Mouse (Mus musculus): ENCODE measurements around the gene Nup50. TPM values are rescaled to one million over a fixed set of nuclear protein-coding genes. Genes with fewer than 3 reads are reported as not detected.

Gene Nup50
- polyA plus RNA-seq, 1 experiment: 31.0 TPM

DNA sequence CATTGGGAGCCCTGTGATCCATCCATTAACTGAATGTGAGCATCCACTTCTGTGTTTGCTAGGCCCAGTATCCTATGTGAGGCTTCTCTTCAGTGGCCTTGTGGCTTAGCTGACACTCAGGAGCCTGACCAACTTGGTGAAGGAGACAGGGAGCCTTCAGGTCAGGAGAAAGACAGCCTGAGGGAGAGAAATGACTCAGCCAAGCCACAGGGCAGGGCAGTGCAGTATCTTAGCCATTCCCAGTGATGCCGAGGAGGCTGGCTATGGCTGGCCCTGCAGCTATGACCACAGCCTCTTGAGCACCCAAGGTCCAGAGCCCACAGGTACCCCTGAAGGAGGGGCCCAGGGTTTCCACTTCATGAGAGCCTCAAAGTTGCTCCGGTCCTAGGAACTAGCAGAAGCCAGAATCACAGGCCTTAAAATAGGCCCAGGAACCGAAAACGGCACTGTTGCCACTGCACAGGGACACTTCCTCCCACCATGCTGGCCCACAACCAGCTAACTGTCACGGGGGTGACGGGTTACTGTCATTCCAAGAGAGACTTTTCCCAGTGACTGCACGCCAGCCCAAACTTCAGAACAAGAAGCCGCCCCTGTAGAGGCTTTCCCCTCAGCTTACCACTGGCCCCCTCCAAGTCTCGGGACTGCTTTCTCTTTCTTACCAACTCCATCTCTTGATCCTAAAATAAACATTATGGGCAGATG is 58.5 kb downstream of the Nup50 start:
- H3K27me3 ChIP-seq (ENCODE audit: control insufficient read depth, insufficient read depth, insufficient read length): no peaks in the 10 kb centered on the region
- no peak overlapping the region for H3ac ChIP-seq (ENCODE audit: control insufficient read depth, insufficient read length)
- TF ChIP-seq MYOD1 (IDR thresholded peaks at IDR 0.05; ENCODE audit: control insufficient read depth in 1 of 3, insufficient read length in 2 of 3, low read depth in 2 of 3): no peak
- no peak for TF ChIP-seq POLR2AphosphoS2 (IDR thresholded peaks at IDR 0.05; ENCODE audit: insufficient read length, low read depth)
- TF ChIP-seq REST (IDR thresholded peaks at IDR 0.05; ENCODE audit: insufficient read depth, insufficient read length): no peak
- TF ChIP-seq TCF12 (IDR thresholded peaks at IDR 0.05; ENCODE audit: insufficient read depth, poor library complexity, severe bottlenecking): no peak
- TF ChIP-seq POLR2A (IDR thresholded peaks at IDR 0.05; ENCODE audit: insufficient read length, low read depth): no peak
- TF ChIP-seq TCF3 (IDR thresholded peaks at IDR 0.05; ENCODE audit: insufficient read length, low read depth): no peak
- TF ChIP-seq MYOG (IDR thresholded peaks at IDR 0.05; ENCODE audit: control insufficient read depth in 1 of 3, insufficient read depth in 1 of 3, insufficient read length in 2 of 3, low read depth in 2 of 3): no peak
- no peak for TF ChIP-seq USF1 (IDR thresholded peaks at IDR 0.05; ENCODE audit: low read depth)
- no peak for TF ChIP-seq E2F4 (IDR thresholded peaks at IDR 0.05; ENCODE audit: insufficient read depth)
- no peak for TF ChIP-seq CEBPB (IDR thresholded peaks at IDR 0.05; ENCODE audit: insufficient read depth, poor library complexity, severe bottlenecking)
- no peak for TF ChIP-seq MAX (IDR thresholded peaks at IDR 0.05; ENCODE audit: low read depth)
- no peak for TF ChIP-seq SRF (IDR thresholded peaks at IDR 0.05; ENCODE audit: control insufficient read depth, insufficient read length, low read depth)
- no peak overlapping the region for H3K4me3 ChIP-seq
- no peaks in the 10 kb centered on the region for H3K36me3 ChIP-seq (ENCODE audit: control insufficient read depth, insufficient read depth)
- H3K79me2 ChIP-seq (ENCODE audit: control insufficient read depth, insufficient read depth): peaks cover 44% of the 10 kb centered on the region
- H3K4me2 ChIP-seq (ENCODE audit: low read depth): peak overlapping the region; percentile 27

DNA sequence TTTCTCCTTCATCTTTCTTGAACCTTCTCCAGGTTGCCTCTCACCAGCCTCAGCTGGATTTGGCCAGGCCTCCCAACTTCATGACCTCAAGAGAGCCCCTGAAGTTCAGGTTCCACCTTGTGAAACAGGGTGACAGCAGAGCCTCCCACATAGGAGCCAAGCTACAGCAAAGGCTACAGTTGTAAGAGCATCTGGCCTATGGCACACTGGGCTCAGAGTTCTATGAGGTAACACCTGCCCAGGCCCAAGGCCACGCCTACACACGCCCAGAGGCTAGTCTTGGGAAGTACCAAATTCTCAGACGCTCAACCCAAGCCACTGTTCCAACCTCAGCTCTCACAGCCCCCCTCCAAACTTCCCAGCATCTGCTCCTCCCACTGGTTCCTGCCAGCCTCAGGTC is 59.7 kb downstream of the Nup50 start:
- H3K27me3 ChIP-seq (ENCODE audit: control insufficient read depth, insufficient read depth, insufficient read length): no peaks in the 10 kb centered on the region
- no peaks in the 10 kb centered on the region for H3K36me3 ChIP-seq (ENCODE audit: control insufficient read depth, insufficient read depth)
- H3ac ChIP-seq (ENCODE audit: control insufficient read depth, insufficient read length): no peak overlapping the region
- no peak overlapping the region for H3K4me3 ChIP-seq
- no peak overlapping the region for H3K4me2 ChIP-seq (ENCODE audit: low read depth)
- TF ChIP-seq MYOG (IDR thresholded peaks at IDR 0.05; ENCODE audit: control insufficient read depth in 1 of 3, insufficient read depth in 1 of 3, insufficient read length in 2 of 3, low read depth in 2 of 3) (peak in 1 of 3 experiments; percentile 54), MYOD1 (IDR thresholded peaks at IDR 0.05; ENCODE audit: control insufficient read depth in 1 of 3, insufficient read length in 2 of 3, low read depth in 2 of 3) (peak in 1 of 3 experiments; percentile 48), REST (IDR thresholded peaks at IDR 0.05; ENCODE audit: insufficient read depth, insufficient read length) (no peak)
- peaks cover 41% of the 10 kb centered on the region for H3K79me2 ChIP-seq (ENCODE audit: control insufficient read depth, insufficient read depth)

DNA sequence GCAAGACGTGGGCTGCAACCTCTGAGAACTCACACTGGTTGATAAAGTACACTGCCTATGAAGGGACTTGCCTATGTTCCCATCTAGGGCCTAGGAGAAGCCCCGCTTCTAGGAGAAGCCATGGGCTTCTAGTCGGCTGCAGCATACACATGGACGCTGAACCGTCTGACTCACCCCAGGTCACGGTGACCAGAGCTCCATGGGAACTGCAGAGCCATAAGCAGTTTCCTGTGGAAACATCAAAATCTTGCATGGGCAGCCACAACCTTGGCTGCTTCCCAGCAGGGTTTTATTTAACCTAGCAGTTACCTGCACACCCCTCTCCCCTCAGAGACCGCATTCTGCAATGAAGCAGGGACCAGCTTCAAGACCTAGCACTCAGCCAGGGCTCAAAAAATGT is 60.5 kb downstream of the Nup50 start:
- Histone ChIP-seq H3K4me2 (ENCODE audit: low read depth) (no peak overlapping the region), H3ac (ENCODE audit: control insufficient read depth, insufficient read length) (no peak overlapping the region), H3K4me3 (no peak overlapping the region), H3K27me3 (ENCODE audit: control insufficient read depth, insufficient read depth, insufficient read length) (no peaks in the 10 kb centered on the region), H3K36me3 (ENCODE audit: control insufficient read depth, insufficient read depth) (no peaks in the 10 kb centered on the region), H3K79me2 (ENCODE audit: control insufficient read depth, insufficient read depth) (peaks cover 41% of the 10 kb centered on the region)
- TF ChIP-seq SRF (IDR thresholded peaks at IDR 0.05; ENCODE audit: control insufficient read depth, insufficient read length, low read depth) (no peak), REST (IDR thresholded peaks at IDR 0.05; ENCODE audit: insufficient read depth, insufficient read length) (no peak), MAX (IDR thresholded peaks at IDR 0.05; ENCODE audit: low read depth) (no peak), MYOG (IDR thresholded peaks at IDR 0.05; ENCODE audit: control insufficient read depth in 1 of 3, insufficient read depth in 1 of 3, insufficient read length in 2 of 3, low read depth in 2 of 3) (no peak), USF1 (IDR thresholded peaks at IDR 0.05; ENCODE audit: low read depth) (no peak), CEBPB (IDR thresholded peaks at IDR 0.05; ENCODE audit: insufficient read depth, poor library complexity, severe bottlenecking) (no peak), TCF12 (IDR thresholded peaks at IDR 0.05; ENCODE audit: insufficient read depth, poor library complexity, severe bottlenecking) (no peak), POLR2A (IDR thresholded peaks at IDR 0.05; ENCODE audit: insufficient read length, low read depth) (no peak), POLR2AphosphoS2 (IDR thresholded peaks at IDR 0.05; ENCODE audit: insufficient read length, low read depth) (no peak), MYOD1 (IDR thresholded peaks at IDR 0.05; ENCODE audit: control insufficient read depth in 1 of 3, insufficient read length in 2 of 3, low read depth in 2 of 3) (no peak), TCF3 (IDR thresholded peaks at IDR 0.05; ENCODE audit: insufficient read length, low read depth) (no peak), E2F4 (IDR thresholded peaks at IDR 0.05; ENCODE audit: insufficient read depth) (no peak)

DNA sequence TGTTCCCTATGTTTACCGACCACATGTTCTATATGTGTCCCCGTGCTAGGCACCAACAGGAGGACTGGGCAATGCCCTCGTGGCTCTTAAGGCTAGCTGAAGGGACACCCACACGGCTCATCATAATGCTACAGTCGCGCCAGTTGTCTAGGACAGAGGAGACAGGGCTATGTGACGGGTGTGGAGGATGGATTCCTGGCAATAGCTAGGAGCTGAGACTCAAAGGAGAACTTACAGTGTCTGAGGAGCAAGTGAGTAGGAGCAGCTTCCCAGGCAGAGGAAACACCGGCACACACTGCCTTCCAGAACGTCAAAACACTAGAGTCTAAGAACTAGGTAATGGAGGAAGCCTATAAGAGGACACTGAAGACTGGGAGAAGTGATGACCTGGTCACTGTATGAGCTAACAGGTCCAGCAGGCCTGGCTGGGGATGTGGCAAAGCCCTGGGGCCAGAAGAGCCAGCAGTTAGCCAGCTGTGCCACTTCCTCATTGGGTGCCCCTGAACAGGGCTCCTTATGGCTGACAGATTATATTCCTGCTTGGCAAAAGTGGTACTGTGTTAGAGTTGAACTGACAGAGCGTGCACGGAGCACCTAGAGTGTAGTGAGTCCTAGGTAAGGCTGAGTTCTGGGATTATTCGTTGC is 62.4 kb downstream of the Nup50 start:
- Histone ChIP-seq H3ac (ENCODE audit: control insufficient read depth, insufficient read length) (no peak overlapping the region), H3K4me3 (peak overlapping the region; percentile 69), H3K4me2 (ENCODE audit: low read depth) (no peak overlapping the region), H3K36me3 (ENCODE audit: control insufficient read depth, insufficient read depth) (no peaks in the 10 kb centered on the region), H3K79me2 (ENCODE audit: control insufficient read depth, insufficient read depth) (peaks cover 31% of the 10 kb centered on the region), H3K27me3 (ENCODE audit: control insufficient read depth, insufficient read depth, insufficient read length) (no peaks in the 10 kb centered on the region)
- TF ChIP-seq POLR2A (IDR thresholded peaks at IDR 0.05; ENCODE audit: insufficient read length, low read depth): no peak
- no peak for TF ChIP-seq USF1 (IDR thresholded peaks at IDR 0.05; ENCODE audit: low read depth)
- no peak for TF ChIP-seq REST (IDR thresholded peaks at IDR 0.05; ENCODE audit: insufficient read depth, insufficient read length)
- TF ChIP-seq MAX (IDR thresholded peaks at IDR 0.05; ENCODE audit: low read depth): no peak
- TF ChIP-seq TCF12 (IDR thresholded peaks at IDR 0.05; ENCODE audit: insufficient read depth, poor library complexity, severe bottlenecking): no peak
- TF ChIP-seq MYOG (IDR thresholded peaks at IDR 0.05; ENCODE audit: control insufficient read depth in 1 of 3, insufficient read depth in 1 of 3, insufficient read length in 2 of 3, low read depth in 2 of 3): no peak
- no peak for TF ChIP-seq E2F4 (IDR thresholded peaks at IDR 0.05; ENCODE audit: insufficient read depth)
- TF ChIP-seq POLR2AphosphoS2 (IDR thresholded peaks at IDR 0.05; ENCODE audit: insufficient read length, low read depth): no peak
- no peak for TF ChIP-seq TCF3 (IDR thresholded peaks at IDR 0.05; ENCODE audit: insufficient read length, low read depth)
- no peak for TF ChIP-seq CEBPB (IDR thresholded peaks at IDR 0.05; ENCODE audit: insufficient read depth, poor library complexity, severe bottlenecking)
- no peak for TF ChIP-seq MYOD1 (IDR thresholded peaks at IDR 0.05; ENCODE audit: control insufficient read depth in 1 of 3, insufficient read length in 2 of 3, low read depth in 2 of 3)
- TF ChIP-seq SRF (IDR thresholded peaks at IDR 0.05; ENCODE audit: control insufficient read depth, insufficient read length, low read depth): no peak
